Mouse (Mus musculus) midbrain, postnatal 0 days (tissue): ENCODE measurements around the gene Iba57. TPM values are rescaled to one million over a fixed set of nuclear protein-coding genes. Genes with fewer than 3 reads are reported as not detected.

Experiments
- ATAC-seq: fragments of 200-750 bp; cut with Nextera tagmentation; 2 replicates; pipeline ENCODE4 v1.8.0; 2017; ENCODE audit warnings: moderate number of reproducible peaks, mild to moderate bottlenecking, moderate TSS enrichment, moderate library complexity; ENCODE audit not compliant: low FRiP score
- DNase-seq: peaks from one replicate; pipeline ENCODE4 v3.0.0-alpha.2; 2015; ENCODE audit warnings: low spot score
- H3K27ac ChIP-seq: fragments of 300-500 bp; sonication (generic); 2 replicates; pipeline ENCODE4 v1.5.1; 2014; ENCODE audit warnings: low read depth, mild to moderate bottlenecking, low read length, mixed read lengths
- H3K27me3 ChIP-seq: fragments of 300-500 bp; sonication (generic); 2 replicates; pipeline ENCODE4 v1.6.1; 2014; ENCODE audit warnings: low read length, control low read depth, mixed read lengths; ENCODE audit not compliant: insufficient read depth
- H3K36me3 ChIP-seq: fragments of 300-500 bp; sonication (generic); 2 replicates; pipeline ENCODE4 v1.6.1; 2014; ENCODE audit warnings: low read length, control low read depth, mixed read lengths; ENCODE audit not compliant: insufficient read depth
- H3K4me1 ChIP-seq: fragments of 300-500 bp; sonication (generic); 2 replicates; pipeline ENCODE4 v1.6.1; 2014; ENCODE audit warnings: mild to moderate bottlenecking, control low read depth, antibody characterized with exemption, low read length, mixed read lengths; ENCODE audit not compliant: insufficient read depth
- H3K4me2 ChIP-seq: fragments of 300-500 bp; sonication (generic); 2 replicates; pipeline ENCODE4 v1.6.1; 2014; ENCODE audit warnings: low read depth, mild to moderate bottlenecking, low read length, mixed read lengths; ENCODE audit not compliant: poor library complexity, severe bottlenecking
- H3K4me3 ChIP-seq: fragments of 300-500 bp; sonication (generic); 2 replicates; pipeline ENCODE4 v1.5.1; 2014; ENCODE audit warnings: low read depth, mild to moderate bottlenecking, low read length, moderate library complexity
- H3K9ac ChIP-seq: fragments of 300-500 bp; sonication (generic); replicated peaks from 2 replicates; pipeline ENCODE4 v1.6.1; 2014; ENCODE audit warnings: mild to moderate bottlenecking, low read length, moderate library complexity, mixed read lengths; ENCODE audit not compliant: poor library complexity, severe bottlenecking
- H3K9me3 ChIP-seq: fragments of 300-500 bp; sonication (generic); 2 replicates; pipeline ENCODE4 v1.6.1; 2016; ENCODE audit warnings: low read length, control low read depth
- CTCF ChIP-seq: IDR thresholded peaks from 2 replicates; pipeline ENCODE4 v1.5.1; 2016; ENCODE audit warnings: antibody characterized with exemption, mild to moderate bottlenecking
- WGBS: fragments of 180-500 bp; shearing (Covaris S2); extraction: QIAGEN DNeasy Blood & Tissue Kit; methylation state at CpG from one replicate; pipeline ENCODE4 v1.1.7; 2014; 5-methylcytosine and 5-hydroxymethylcytosine counted together
- polyA plus RNA-seq: library from polyadenylated mRNA; unstranded; fragments of >200 nt; fragmentation: Nextera tagmentation; extraction: Ambion mirVana; gene quantifications from 2 replicates; pipeline ENCODE4 v1.2.1, GENCODE M21; 2015
- total RNA-seq: library from RNA; depleted of rRNA; stranded (reverse); fragments of >200 nt; gene quantifications from 2 replicates; pipeline ENCODE4 v1.2.3, GENCODE M21; 2014; rRNA removed

Iba57 gene
- total and polyA plus RNA-seq, 2 experiments from 2014 or later, result 8.1 to 9.2 TPM

- H3K9ac ChIP-seq, result no peak overlapping the region
- DNase-seq, result no peak
- no peak for TF ChIP-seq CTCF
- no peak overlapping the region for H3K4me2 ChIP-seq
- no peak overlapping the region for H3K4me3 ChIP-seq
- no peak overlapping the region for H3K27ac ChIP-seq
- WGBS, result 71% methylated on average over 18 of the region's 18 CpGs
- H3K4me1 ChIP-seq, result 0 out of 2 replicates have a peak, but pooled peaks cover 3% of the 10 kb centered on the region
- no peak for ATAC-seq
- H3K27me3 ChIP-seq, result peaks cover 39% of the 10 kb centered on the region
- no peaks in the 10 kb centered on the region for H3K36me3 ChIP-seq
- no peaks in the 10 kb centered on the region for H3K9me3 ChIP-seq
Measured at GRCm38 (mm10) chr11:59131348-59131919, 32.1 kb downstream of the Iba57 start.

DNA sequence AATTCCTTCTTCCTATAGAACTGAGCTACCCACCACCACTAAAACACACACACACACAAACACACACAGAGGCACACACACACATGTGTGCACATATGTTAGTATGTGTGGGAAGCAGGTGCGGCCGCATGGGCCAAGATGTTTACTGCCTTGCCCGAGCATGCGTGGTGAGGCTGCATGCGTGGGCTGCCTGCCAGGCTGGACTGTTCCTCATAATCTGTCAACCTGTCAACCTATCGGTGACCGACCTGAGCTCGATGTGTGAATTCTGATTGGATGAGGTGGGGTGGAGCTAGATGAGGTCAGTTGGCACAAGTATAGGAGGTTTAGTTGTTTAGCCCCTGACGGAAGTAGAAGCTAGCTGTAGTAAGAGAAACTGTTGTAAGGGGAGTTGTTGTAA, 32.8 kb downstream of the Iba57 start:
- no peak overlapping the region for H3K27ac ChIP-seq
- 89% methylated on average over 9 of the region's 9 CpGs for WGBS

DNA sequence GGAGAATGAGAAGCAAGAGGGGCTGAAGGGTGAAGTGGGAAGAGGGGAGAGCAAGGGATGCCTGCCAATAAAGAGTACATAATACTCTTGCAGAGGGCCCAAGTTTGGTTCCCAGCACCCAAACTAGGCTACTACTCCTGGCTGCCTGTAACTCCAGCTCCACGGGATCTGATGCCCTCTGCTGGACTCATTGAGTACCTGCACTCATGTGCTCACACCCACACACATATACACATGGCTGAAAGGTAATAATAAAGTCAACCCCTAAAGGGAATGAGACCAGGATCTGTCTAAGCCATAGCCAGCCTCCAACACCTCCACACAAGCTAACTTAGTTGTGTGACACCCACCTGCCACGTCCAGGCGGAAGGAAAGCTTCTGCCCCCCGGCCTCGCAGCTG, 57.6 kb downstream of the Iba57 start:
- ATAC-seq (no peak), DNase-seq (no peak)
- no peak overlapping the region for H3K27ac ChIP-seq
- no peaks in the 10 kb centered on the region for H3K36me3 ChIP-seq
- WGBS, result 93% methylated on average over 5 of the region's 5 CpGs
- no peaks in the 10 kb centered on the region for H3K27me3 ChIP-seq
- TF ChIP-seq CTCF, result no peak
- H3K9me3 ChIP-seq, result no peaks in the 10 kb centered on the region
- no peak overlapping the region for H3K4me2 ChIP-seq
- H3K9ac ChIP-seq, result no peak overlapping the region
- H3K4me1 ChIP-seq, result no peaks in the 10 kb centered on the region
- no peak overlapping the region for H3K4me3 ChIP-seq

More for the DNA sequence above, 32.8 kb downstream of the Iba57 start:
- no peak for TF ChIP-seq CTCF
- H3K9ac ChIP-seq, result no peak overlapping the region
- H3K4me2 ChIP-seq, result no peak overlapping the region
- no peak overlapping the region for H3K4me3 ChIP-seq
- ATAC-seq (no peak), DNase-seq (peak; percentile 21)
- 0 out of 2 replicates have a peak, but pooled peaks cover 3% of the 10 kb centered on the region for H3K4me1 ChIP-seq
- no peaks in the 10 kb centered on the region for H3K9me3 ChIP-seq
- H3K27me3 ChIP-seq, result peaks cover 32% of the 10 kb centered on the region
- H3K36me3 ChIP-seq, result no peaks in the 10 kb centered on the region

Other genes with a start within 250 kb of the Iba57 start
- gene Btnl10, start 245.8 kb downstream of the Iba57 start, total RNA-seq, result 0.16 and 0.24 TPM in 2 replicates
- gene Btnl10, start 245.8 kb downstream of the Iba57 start, polyA plus RNA-seq, result not detected in 2 replicates
- gene Rnf187, start 224.8 kb downstream of the Iba57 start, total RNA-seq, result 925 and 964 TPM in 2 replicates
- gene Rnf187, start 224.8 kb downstream of the Iba57 start, polyA plus RNA-seq, result 700 and 703 TPM in 2 replicates
- gene Hist3h2ba, start 214.8 kb downstream of the Iba57 start, total RNA-seq, result 552 and 1,117 TPM in 2 replicates
- 114 and 126 TPM in 2 replicates for gene Hist3h2ba, start 214.8 kb downstream of the Iba57 start, polyA plus RNA-seq
- gene Hist3h2a, start 209.1 kb downstream of the Iba57 start, total RNA-seq, result 163 and 242 TPM in 2 replicates
- 42.0 and 46.2 TPM in 2 replicates for gene Hist3h2a, start 209.1 kb downstream of the Iba57 start, polyA plus RNA-seq
- gene Trim17, start 209.1 kb downstream of the Iba57 start, total RNA-seq, result 2.2 and 6.2 TPM in 2 replicates
- 0.67 and 0.72 TPM in 2 replicates for gene Trim17, start 209.1 kb downstream of the Iba57 start, polyA plus RNA-seq
- 23.7 and 27.8 TPM in 2 replicates for gene Trim11, start 185.6 kb downstream of the Iba57 start, total RNA-seq
- 15.2 and 16.5 TPM in 2 replicates for gene Trim11, start 185.6 kb downstream of the Iba57 start, polyA plus RNA-seq
- 2.1 and 4.0 TPM in 2 replicates for gene Obscn, start 27.3 kb downstream of the Iba57 start, total RNA-seq
- 0.38 and 0.39 TPM in 2 replicates for gene Obscn, start 27.3 kb downstream of the Iba57 start, polyA plus RNA-seq
- gene Gjc2, start 19.5 kb upstream of the Iba57 start, total RNA-seq, result 0.38 and 0.99 TPM in 2 replicates
- gene Gjc2, start 19.5 kb upstream of the Iba57 start, polyA plus RNA-seq, result 0.27 and 0.44 TPM in 2 replicates
- gene Guk1, start 28.5 kb upstream of the Iba57 start, total RNA-seq, result 125 and 141 TPM in 2 replicates
- 289 and 314 TPM in 2 replicates for gene Guk1, start 28.5 kb upstream of the Iba57 start, polyA plus RNA-seq
- gene Mrpl55, start 38.7 kb upstream of the Iba57 start, total RNA-seq, result 65.0 and 80.6 TPM in 2 replicates
- 104 and 112 TPM in 2 replicates for gene Mrpl55, start 38.7 kb upstream of the Iba57 start, polyA plus RNA-seq
- gene 2310033P09Rik, start 44.6 kb upstream of the Iba57 start, total RNA-seq, result 7.0 and 7.3 TPM in 2 replicates
- 25.5 and 28.3 TPM in 2 replicates for gene 2310033P09Rik, start 44.6 kb upstream of the Iba57 start, polyA plus RNA-seq
- gene Arf1, start 64.5 kb upstream of the Iba57 start, total RNA-seq, result 372 and 409 TPM in 2 replicates
- gene Arf1, start 64.5 kb upstream of the Iba57 start, polyA plus RNA-seq, result 626 and 656 TPM in 2 replicates
- 0.16 TPM in 1 of 2 replicates, not detected in the other for gene Wnt3a, start 127.0 kb upstream of the Iba57 start, total RNA-seq
- 0.10 TPM in 1 of 2 replicates, not detected in the other for gene Wnt3a, start 127.0 kb upstream of the Iba57 start, polyA plus RNA-seq
- gene Wnt9a, start 143.2 kb upstream of the Iba57 start, total RNA-seq, result 4.2 and 5.6 TPM in 2 replicates
- gene Wnt9a, start 143.2 kb upstream of the Iba57 start, polyA plus RNA-seq, result 2.3 and 2.9 TPM in 2 replicates
- gene Prss38, start 211.9 kb upstream of the Iba57 start, total RNA-seq, result not detected in 2 replicates
- 0.22 TPM in 1 of 2 replicates, not detected in the other for gene Prss38, start 211.9 kb upstream of the Iba57 start, polyA plus RNA-seq